In the genomic region with DNA sequence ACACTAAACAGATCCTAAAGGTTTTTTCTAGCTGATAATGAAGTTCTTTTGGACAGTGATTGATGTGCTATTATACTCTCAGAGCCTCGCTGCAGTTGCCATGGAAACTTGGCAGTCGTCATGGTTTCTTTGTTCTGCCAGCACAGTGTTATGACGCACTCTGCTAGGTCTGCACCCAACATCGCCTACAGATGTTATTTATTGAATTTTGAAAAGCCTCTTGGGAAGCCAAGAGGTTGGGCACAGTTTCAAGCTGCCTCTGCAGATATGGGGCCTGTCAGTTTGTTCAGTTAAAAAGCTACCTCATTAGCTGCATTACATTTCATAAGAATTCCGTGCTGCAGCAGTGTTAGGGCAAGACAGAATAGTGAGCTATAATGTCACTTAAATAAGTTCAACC, we compare ENCODE assay signal across 8 mouse cellular contexts.
DNase-seq lines count a peak whose midpoint lies in the region; ATAC-seq lines count a peak whose summit lies in the region.

No protein-coding gene starts in this region.

- peak; percentile 16 for DNase-seq in 3134 (ENCODE audit: extremely low read depth, insufficient read length, low spot score)
- DNase-seq in adrenal gland, adult 8-10 months: peak; percentile 86
- peak; percentile 78 for DNase-seq in fat pad, adult 2 months (ENCODE audit: extremely low read depth, low read depth, low spot score)
- DNase-seq in yolk sac, embryonic 10.5 days (ENCODE audit: low spot score): peak; percentile 4

- H3K4me1 ChIP-seq in heart, embryonic 13.5 days: peaks cover 25% of the 10 kb centered on the region
- H3K4me1 ChIP-seq in kidney, embryonic 15.5 days: peaks cover 8% of the 10 kb centered on the region; the same call in 1 of the 2 replicates
- peaks cover 29% of the 10 kb centered on the region for H3K4me1 ChIP-seq in limb, embryonic 12.5 days (replicated peaks)
- H3K4me1 ChIP-seq in neural tube, embryonic 12.5 days: peaks cover 8% of the 10 kb centered on the region; the same call in 1 of the 2 replicates

- H3K4me3 ChIP-seq in heart, embryonic 13.5 days: no peak overlapping the region
- H3K4me3 ChIP-seq in kidney, embryonic 15.5 days (replicated peaks): no peak overlapping the region
- no peak overlapping the region for H3K4me3 ChIP-seq in limb, embryonic 12.5 days (replicated peaks)
- H3K4me3 ChIP-seq in neural tube, embryonic 12.5 days: no peak overlapping the region

- no peak overlapping the region for H3K9ac ChIP-seq in heart, embryonic 13.5 days
- no peak overlapping the region for H3K9ac ChIP-seq in kidney, embryonic 15.5 days
- no peak overlapping the region for H3K9ac ChIP-seq in limb, embryonic 12.5 days (replicated peaks)
- H3K9ac ChIP-seq in neural tube, embryonic 12.5 days: no peak overlapping the region

- ATAC-seq in heart, embryonic 13.5 days (ENCODE audit: extremely low read depth, insufficient number of reproducible peaks, low FRiP score, low TSS enrichment): peak; percentile 58; the same call in 1 of the 2 replicates
- peak; percentile 69; the same call in 1 of the 2 replicates for ATAC-seq in kidney, embryonic 15.5 days (replicated peaks; ENCODE audit: low FRiP score)
- peak; percentile 75; the same call in 1 of the 2 replicates for ATAC-seq in limb, embryonic 12.5 days (ENCODE audit: insufficient number of reproducible peaks, insufficient read depth, low FRiP score, low TSS enrichment, low read depth)
- ATAC-seq in neural tube, embryonic 12.5 days (ENCODE audit: low FRiP score, low read depth): peak; percentile 97

- H3K27me3 ChIP-seq in heart, embryonic 13.5 days (replicated peaks): no peaks in the 10 kb centered on the region
- H3K27me3 ChIP-seq in kidney, embryonic 15.5 days: no peaks in the 10 kb centered on the region
- no peaks in the 10 kb centered on the region for H3K27me3 ChIP-seq in limb, embryonic 12.5 days
- no peaks in the 10 kb centered on the region for H3K27me3 ChIP-seq in neural tube, embryonic 12.5 days (replicated peaks)

- 37% methylated on average over 5 of the region's 5 CpGs for WGBS in heart, embryonic 13.5 days
- 10% methylated on average over 5 of the region's 5 CpGs for WGBS in kidney, embryonic 15.5 days
- 6% methylated on average over 5 of the region's 5 CpGs for WGBS in limb, embryonic 12.5 days
- 7% methylated on average over 5 of the region's 5 CpGs for WGBS in neural tube, embryonic 12.5 days

- peaks cover 4% of the 10 kb centered on the region; the same call in 1 of the 2 replicates for H3K9me3 ChIP-seq in heart, embryonic 13.5 days
- H3K9me3 ChIP-seq in kidney, embryonic 15.5 days (replicated peaks): no peaks in the 10 kb centered on the region
- H3K9me3 ChIP-seq in limb, embryonic 12.5 days: no peaks in the 10 kb centered on the region
- 0 out of 2 replicates have a peak, but pooled peaks cover 4% of the 10 kb centered on the region for H3K9me3 ChIP-seq in neural tube, embryonic 12.5 days

- no peak overlapping the region for H3K4me2 ChIP-seq in heart, embryonic 13.5 days
- H3K4me2 ChIP-seq in kidney, embryonic 15.5 days: no peak overlapping the region
- no peak overlapping the region for H3K4me2 ChIP-seq in limb, embryonic 12.5 days
- H3K4me2 ChIP-seq in neural tube, embryonic 12.5 days (replicated peaks): peak overlapping the region; percentile 6

- H3K36me3 ChIP-seq in heart, embryonic 13.5 days: peaks cover 8% of the 10 kb centered on the region
- no peaks in the 10 kb centered on the region for H3K36me3 ChIP-seq in kidney, embryonic 15.5 days
- H3K36me3 ChIP-seq in limb, embryonic 12.5 days: no peaks in the 10 kb centered on the region; the same call in 1 of the 2 replicates
- H3K36me3 ChIP-seq in neural tube, embryonic 12.5 days: no peaks in the 10 kb centered on the region

- no peak overlapping the region for H3K27ac ChIP-seq in heart, embryonic 13.5 days (replicated peaks)
- H3K27ac ChIP-seq in kidney, embryonic 15.5 days: peak overlapping the region; percentile 13; the same call in 1 of the 2 replicates
- no peak overlapping the region for H3K27ac ChIP-seq in limb, embryonic 12.5 days
- no peak overlapping the region; the same call in 1 of the 2 replicates for H3K27ac ChIP-seq in neural tube, embryonic 12.5 days

Comparison
In these comparisons a context has a peak if more than half of its experiments do, and no peak if none do; other contexts are left out.
1. DNase-seq: peak in every context shown above with its lines; median percentile 86 in adrenal gland, adult 8-10 months; 78 in fat pad, adult 2 months; 16 in 3134; 4 in yolk sac, embryonic 10.5 days.